Mouse (Mus musculus): ENCODE measurements around the gene Adnp. TPM values are rescaled to one million over a fixed set of nuclear protein-coding genes. Genes with fewer than 3 reads are reported as not detected.
"Not testable (repeated sequence)": the region's sequence is repeated elsewhere in the genome, so short reads cannot be mapped to it uniquely, and the experiment has no call there.

The Adnp gene
- polyA plus RNA-seq, 1 experiment from 2014 or later, result 10.9 TPM

DNA sequence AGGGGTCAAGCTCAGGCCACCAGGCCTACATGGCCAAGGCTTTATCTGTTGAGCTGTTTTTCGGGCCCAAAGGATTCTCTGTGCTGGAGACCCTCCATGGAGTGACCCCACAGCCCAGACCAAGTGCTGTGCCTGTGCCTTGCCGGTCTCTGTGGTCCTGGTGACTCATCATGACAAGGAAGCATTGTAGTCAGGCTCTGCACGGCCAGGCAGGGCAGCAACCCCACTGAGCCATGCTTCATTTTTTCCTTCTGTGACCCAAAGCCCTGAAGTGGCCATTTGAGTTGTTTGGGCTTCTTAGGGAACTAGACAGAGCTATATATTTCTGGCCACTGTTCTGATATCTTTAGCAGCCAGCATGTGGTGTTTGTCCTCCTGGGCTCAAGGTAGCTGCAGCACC, 39.1 kb downstream of the Adnp start:
- WGBS, result 40% methylated on average over 3 of the region's 3 CpGs
- Histone ChIP-seq H3K27ac (no peak overlapping the region), H3K4me1 (peaks cover 37% of the 10 kb centered on the region), H3K36me3 (no peaks in the 10 kb centered on the region), H3K27me3 (no peaks in the 10 kb centered on the region), H3K9me3 (no peaks in the 10 kb centered on the region), H3K4me3 (no peak overlapping the region), H3K9ac (no peak overlapping the region), H3K4me2 (replicated peaks) (no peak overlapping the region)
- ATAC-seq (ENCODE audit: insufficient number of reproducible peaks, insufficient read depth, low FRiP score, low TSS enrichment), result no peak

DNA sequence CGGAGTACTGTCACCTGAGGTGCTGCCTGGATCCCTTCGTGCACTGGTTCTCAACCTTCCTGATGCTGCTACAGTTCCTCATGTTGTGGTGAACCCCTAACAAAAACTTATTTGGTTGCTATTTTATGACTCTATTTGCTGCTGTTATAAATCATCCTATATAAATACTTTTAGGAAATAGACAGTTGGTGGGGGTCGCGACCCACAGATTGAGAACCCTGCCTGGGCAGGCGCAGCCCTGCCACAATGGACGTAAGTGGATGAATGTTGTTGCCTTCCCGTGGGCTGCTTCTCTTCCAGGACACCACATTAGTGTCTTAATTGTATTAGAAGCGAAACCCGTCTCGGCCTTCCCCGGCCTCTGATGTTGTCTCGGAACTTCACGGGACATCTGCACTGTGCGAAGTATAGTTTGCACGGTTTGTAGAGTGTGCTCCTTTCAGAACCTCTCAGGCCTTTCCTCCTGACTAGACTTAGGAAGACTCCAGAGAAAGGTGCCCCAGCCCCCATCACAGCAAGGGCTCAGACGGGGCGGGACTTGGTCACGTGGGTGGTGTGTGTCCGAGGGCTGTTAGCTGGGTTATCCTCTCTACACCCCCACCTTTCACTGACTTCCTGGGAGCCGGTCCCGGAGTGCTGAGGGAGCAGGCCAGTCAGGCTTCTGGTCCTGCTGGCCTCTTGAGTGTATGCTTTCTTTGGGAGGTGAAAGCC, 40.0 kb downstream of the Adnp start:
- H3K4me1 ChIP-seq, result peaks cover 42% of the 10 kb centered on the region
- WGBS, result 49% methylated on average over 21 of the region's 21 CpGs

DNA sequence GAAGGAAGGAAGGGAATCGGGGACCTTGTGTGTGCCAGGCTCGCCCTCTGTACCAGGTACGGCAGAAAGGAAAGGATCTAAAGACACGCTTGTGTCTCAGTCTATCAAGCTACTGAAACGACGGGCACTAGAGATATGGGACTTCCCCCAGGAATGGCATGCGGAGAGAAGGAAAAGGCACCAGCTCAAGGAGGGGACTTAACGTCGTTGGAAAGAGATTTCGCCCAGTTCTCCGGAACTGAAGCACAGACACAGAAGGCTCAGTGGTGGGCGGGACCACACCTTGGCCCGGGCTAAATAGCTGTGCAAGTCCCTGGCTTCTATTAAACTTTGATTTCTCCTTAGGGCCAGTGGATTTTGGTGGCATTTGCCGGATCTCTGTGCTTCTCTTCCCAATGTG, 44.9 kb downstream of the Adnp start:
- H3K36me3 ChIP-seq, result no peaks in the 10 kb centered on the region
- peak overlapping the region; percentile 50 for H3K4me2 ChIP-seq (replicated peaks)
- ATAC-seq (ENCODE audit: insufficient number of reproducible peaks, insufficient read depth, low FRiP score, low TSS enrichment), result no peak
- H3K4me1 ChIP-seq, result peaks cover 31% of the 10 kb centered on the region
- H3K4me3 ChIP-seq, result peak overlapping the region; percentile 25
- 0 out of 2 replicates have a peak, but pooled peaks cover 3% of the 10 kb centered on the region for H3K27me3 ChIP-seq
- peak overlapping the region; percentile 48; the same call in 1 of the 2 replicates for H3K9ac ChIP-seq
- 0 out of 2 replicates have a peak overlapping the region, but pooled peaks have one; percentile 63 for H3K27ac ChIP-seq
- H3K9me3 ChIP-seq, result no peaks in the 10 kb centered on the region
- WGBS, result 5% methylated on average over 14 of the region's 14 CpGs

More for the DNA sequence above, 40.0 kb downstream of the Adnp start:
- Histone ChIP-seq H3K27ac (no peak overlapping the region), H3K36me3 (no peaks in the 10 kb centered on the region), H3K4me3 (no peak overlapping the region), H3K9me3 (no peaks in the 10 kb centered on the region), H3K9ac (no peak overlapping the region), H3K4me2 (replicated peaks) (no peak overlapping the region), H3K27me3 (no peaks in the 10 kb centered on the region)
- ATAC-seq (ENCODE audit: insufficient number of reproducible peaks, insufficient read depth, low FRiP score, low TSS enrichment), result no peak

DNA sequence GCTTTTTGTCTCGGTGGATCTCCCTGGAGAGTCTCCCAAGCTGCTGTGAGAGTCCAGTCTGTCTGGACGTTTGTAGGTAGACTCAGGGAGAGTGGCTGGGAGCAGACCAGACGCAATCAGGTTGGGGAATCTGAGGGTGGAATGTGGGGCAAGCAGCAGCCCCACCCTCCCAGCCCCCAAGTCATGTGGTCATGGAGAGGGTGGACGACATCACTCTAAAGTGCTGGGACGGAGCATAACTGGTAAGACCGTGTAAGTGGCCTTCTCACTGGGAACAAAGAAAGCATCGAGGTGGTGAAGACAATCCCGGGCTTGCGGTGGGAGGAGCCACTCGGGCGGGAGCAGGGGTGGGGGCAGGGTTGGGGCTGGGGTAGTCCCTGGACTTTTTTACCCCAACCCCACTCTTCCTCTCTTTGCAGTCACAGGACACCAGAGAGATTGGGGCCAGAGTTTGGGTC, 45.4 kb downstream of the Adnp start:
- H3K9me3 ChIP-seq, result no peaks in the 10 kb centered on the region
- under 1% methylated on average over 9 of the region's 11 CpGs for WGBS
- H3K4me3 ChIP-seq, result peak overlapping the region; percentile 25
- H3K27me3 ChIP-seq, result 0 out of 2 replicates have a peak, but pooled peaks cover 3% of the 10 kb centered on the region
- ATAC-seq (ENCODE audit: insufficient number of reproducible peaks, insufficient read depth, low FRiP score, low TSS enrichment), result no peak
- peaks cover 28% of the 10 kb centered on the region for H3K4me1 ChIP-seq
- no peaks in the 10 kb centered on the region for H3K36me3 ChIP-seq
- peak overlapping the region; percentile 48; the same call in 1 of the 2 replicates for H3K9ac ChIP-seq
- peak overlapping the region; percentile 50 for H3K4me2 ChIP-seq (replicated peaks)
- peak overlapping the region; percentile 63; the same call in 1 of the 2 replicates for H3K27ac ChIP-seq

DNA sequence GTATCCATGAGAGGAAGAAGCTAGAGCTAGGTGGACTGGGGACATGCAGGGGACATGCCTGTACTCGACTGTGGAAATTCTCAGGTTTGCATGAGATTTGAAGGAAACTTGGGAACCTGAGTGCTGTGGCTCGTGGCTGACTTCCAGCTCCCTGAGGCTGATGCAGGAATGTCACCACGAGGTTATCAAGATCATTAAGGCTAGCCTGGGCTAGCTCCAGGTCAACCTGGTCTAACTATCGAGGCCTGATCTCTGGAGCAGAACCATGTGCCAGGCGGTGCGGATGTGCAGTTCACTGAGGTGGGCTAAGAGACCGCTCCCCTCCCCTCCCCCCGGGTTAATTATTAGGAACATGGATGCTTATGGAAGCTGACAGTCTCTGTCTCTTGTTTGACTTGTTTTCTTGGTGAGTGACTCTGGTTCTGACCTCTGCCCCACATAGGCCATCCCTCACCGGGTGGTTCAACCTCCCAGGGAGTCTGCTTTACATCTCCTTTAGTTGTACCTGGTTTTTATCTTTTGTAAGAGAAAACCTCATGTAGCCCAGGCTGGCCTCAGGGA, 46.5 kb downstream of the Adnp start:
- WGBS, result 81% methylated on average over 9 of the region's 9 CpGs
- Histone ChIP-seq H3K9ac (no peak overlapping the region), H3K4me3 (no peak overlapping the region), H3K27ac (no peak overlapping the region), H3K4me2 (replicated peaks) (no peak overlapping the region), H3K27me3 (0 out of 2 replicates have a peak, but pooled peaks cover 3% of the 10 kb centered on the region), H3K4me1 (peaks cover 28% of the 10 kb centered on the region), H3K9me3 (no peaks in the 10 kb centered on the region), H3K36me3 (no peaks in the 10 kb centered on the region)
- no peak for ATAC-seq (ENCODE audit: insufficient number of reproducible peaks, insufficient read depth, low FRiP score, low TSS enrichment)

DNA sequence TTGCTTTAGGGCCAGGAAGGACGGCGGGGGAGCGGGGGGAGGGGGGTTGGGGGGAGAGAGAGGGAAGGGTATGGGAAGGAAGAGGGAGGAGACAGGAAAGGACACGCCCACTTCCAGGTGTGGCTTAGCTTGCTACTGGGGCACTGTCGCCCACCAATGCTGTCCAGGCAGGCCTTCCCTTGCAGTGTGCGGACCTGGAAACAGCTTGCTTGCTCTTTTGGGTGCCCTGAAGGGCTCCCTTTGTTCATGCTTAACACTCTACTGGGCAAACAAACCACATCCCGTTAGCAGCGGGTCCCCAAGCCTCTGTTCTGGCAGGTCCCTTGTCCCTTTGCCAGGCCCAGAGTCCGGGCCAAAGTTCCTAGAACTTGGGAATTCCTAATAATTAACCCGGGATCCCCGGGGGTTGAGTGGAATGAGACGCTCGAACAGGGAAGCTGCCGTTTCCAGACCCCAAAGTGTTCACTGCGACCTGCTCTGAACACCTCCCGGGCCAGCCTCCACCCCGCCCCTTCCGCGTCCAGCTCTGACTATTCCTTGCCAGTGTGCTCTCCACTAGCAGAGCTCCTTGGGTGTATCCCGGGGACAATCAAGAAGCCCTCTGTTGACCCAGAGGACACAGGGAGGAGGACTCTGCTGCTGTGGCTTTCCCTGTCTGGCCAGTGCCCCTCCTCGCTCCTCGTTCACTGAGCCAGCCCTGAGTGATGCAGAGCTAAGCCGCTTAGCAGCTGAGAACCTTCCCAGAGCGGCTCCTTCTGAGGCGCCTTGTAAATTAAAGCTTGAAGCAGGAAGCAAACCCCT, 47.8 kb downstream of the Adnp start:
- peak overlapping the region; percentile 51 for H3K4me2 ChIP-seq (replicated peaks)
- H3K27ac ChIP-seq, result peak overlapping the region; percentile 69
- H3K27me3 ChIP-seq, result 0 out of 2 replicates have a peak, but pooled peaks cover 3% of the 10 kb centered on the region
- WGBS, result 3% methylated on average over 25 of the region's 25 CpGs
- peak overlapping the region; percentile 45 for H3K9ac ChIP-seq
- peak overlapping the region; percentile 15; the same call in 1 of the 2 replicates for H3K4me3 ChIP-seq
- peaks cover 41% of the 10 kb centered on the region for H3K4me1 ChIP-seq
- ATAC-seq (ENCODE audit: insufficient number of reproducible peaks, insufficient read depth, low FRiP score, low TSS enrichment), result peak; percentile 49; the same call in 1 of the 2 replicates
- no peaks in the 10 kb centered on the region for H3K9me3 ChIP-seq
- no peaks in the 10 kb centered on the region for H3K36me3 ChIP-seq

DNA sequence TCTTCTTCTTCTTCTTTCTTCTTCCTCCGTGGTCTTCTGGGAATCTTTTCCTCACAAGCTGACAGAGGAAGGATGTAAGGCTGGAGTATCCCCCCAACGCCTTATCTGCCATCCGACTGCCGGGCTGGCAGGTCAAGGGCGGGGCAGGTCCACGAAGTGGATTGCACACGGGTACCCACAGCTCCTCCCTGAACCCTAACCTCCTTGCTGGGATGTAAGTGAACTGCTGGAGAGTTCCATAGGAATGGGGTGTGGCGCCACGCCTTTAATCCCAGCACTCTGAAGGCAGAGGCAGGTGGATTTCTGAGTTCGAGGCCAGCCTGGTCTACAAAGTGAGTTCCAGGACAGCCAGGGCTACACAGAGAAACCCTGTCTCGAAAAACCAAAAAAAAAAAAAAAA, 48.9 kb downstream of the Adnp start:
- not testable (repeated sequence) for H3K4me3 ChIP-seq; H3K9ac ChIP-seq; H3K4me2 ChIP-seq (replicated peaks); H3K27ac ChIP-seq; ATAC-seq (ENCODE audit: insufficient number of reproducible peaks, insufficient read depth, low FRiP score, low TSS enrichment); H3K36me3 ChIP-seq; H3K27me3 ChIP-seq; H3K9me3 ChIP-seq
- WGBS, result 52% methylated on average over 10 of the region's 11 CpGs
- H3K4me1 ChIP-seq, result peaks cover 42% of the 10 kb centered on the region

DNA sequence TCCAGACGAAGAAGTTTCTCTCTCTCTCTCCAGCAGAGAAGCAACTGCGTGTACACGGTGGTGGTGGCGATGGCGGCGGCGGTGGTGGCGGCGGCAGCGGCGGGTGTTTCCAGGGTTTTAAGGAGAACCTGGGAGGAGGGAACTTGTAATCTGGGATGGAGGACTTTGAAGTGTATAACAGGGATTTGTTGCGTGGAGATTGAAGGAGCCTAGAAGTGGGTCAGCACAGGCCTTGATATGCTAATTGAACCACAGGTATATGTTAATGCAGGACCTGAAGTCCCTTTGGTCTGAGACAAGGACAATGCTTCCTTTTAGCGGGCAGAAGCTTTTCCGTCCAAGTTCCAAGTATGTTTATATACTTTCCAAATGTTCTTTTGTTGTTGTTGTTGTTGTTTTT, 50.6 kb downstream of the Adnp start:
- 40% methylated on average over 14 of the region's 14 CpGs for WGBS

DNA sequence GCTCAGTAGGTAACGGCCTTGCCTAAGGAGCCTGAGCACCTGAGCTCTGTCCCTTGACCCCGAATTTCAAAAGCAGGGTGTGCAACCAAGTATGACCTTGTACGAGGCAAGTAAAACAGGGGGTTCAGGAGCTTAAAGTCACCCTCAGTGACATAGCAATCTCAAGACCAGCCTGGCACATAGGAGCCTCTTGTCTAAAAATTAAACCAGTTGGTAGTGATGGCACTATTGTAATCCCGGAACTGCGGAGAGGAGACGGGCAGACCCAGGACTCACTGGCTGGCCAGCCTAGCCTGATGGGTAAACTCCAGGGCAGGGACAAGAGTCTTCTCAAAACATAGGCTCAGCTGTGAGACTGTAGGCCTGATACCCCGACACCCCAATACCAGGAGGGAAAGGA, 51.2 kb downstream of the Adnp start:
- H3K36me3 ChIP-seq, result no peaks in the 10 kb centered on the region
- no peak overlapping the region for H3K27ac ChIP-seq
- peaks cover 29% of the 10 kb centered on the region for H3K4me1 ChIP-seq
- H3K9ac ChIP-seq, result no peak overlapping the region
- no peak for ATAC-seq (ENCODE audit: insufficient number of reproducible peaks, insufficient read depth, low FRiP score, low TSS enrichment)
- no peak overlapping the region for H3K4me2 ChIP-seq (replicated peaks)
- WGBS, result 90% methylated on average over 7 of the region's 7 CpGs
- H3K9me3 ChIP-seq, result no peaks in the 10 kb centered on the region
- 0 out of 2 replicates have a peak, but pooled peaks cover 3% of the 10 kb centered on the region for H3K27me3 ChIP-seq
- no peak overlapping the region for H3K4me3 ChIP-seq

More for the DNA sequence above, 50.6 kb downstream of the Adnp start:
- H3K27ac ChIP-seq, result no peak overlapping the region
- H3K4me3 ChIP-seq, result no peak overlapping the region
- H3K4me2 ChIP-seq (replicated peaks), result no peak overlapping the region
- no peak overlapping the region for H3K9ac ChIP-seq
- no peaks in the 10 kb centered on the region for H3K9me3 ChIP-seq
- H3K27me3 ChIP-seq, result 0 out of 2 replicates have a peak, but pooled peaks cover 3% of the 10 kb centered on the region
- no peak for ATAC-seq (ENCODE audit: insufficient number of reproducible peaks, insufficient read depth, low FRiP score, low TSS enrichment)
- H3K36me3 ChIP-seq, result no peaks in the 10 kb centered on the region
- peaks cover 32% of the 10 kb centered on the region for H3K4me1 ChIP-seq

DNA sequence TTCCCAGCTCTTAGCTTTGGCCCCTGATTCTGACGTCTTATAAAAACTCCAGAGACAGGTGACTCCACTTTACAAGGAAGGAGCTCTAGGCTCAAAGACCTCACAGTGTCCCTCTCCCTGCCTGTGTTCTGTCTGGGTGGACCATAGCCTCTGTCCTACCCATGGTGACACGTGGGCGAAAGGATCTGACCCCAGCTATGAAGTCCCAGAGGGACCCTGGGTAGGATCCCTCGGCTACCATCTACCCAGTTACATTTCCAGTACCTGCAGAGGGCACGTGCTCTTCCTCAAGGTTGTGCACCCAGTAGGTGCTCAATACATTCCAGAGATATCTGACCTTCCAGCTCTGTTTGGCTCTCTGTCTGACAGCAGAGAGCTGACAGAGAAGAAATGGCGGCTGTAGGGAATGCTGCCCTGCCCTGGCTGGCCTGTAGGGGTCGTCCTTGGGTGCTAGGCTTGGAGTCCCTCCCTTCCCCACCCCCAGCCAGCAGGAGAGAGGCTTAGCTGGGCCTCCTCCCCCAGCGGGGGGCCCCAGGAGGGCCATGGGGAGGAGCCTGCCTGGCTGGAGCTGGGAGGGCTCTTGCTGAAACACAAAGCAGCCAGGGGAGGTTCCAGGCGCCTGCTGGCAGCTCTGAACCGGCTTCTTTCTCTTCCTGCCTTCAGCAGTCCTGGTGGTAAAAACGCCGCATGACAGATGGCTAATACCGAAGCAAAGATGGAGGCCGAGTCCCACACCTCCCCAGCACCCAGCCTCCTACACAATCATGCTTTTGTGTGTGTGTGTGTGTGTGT, 52.6 kb downstream of the Adnp start:
- Histone ChIP-seq H3K27me3 (no peaks in the 10 kb centered on the region), H3K9me3 (no peaks in the 10 kb centered on the region), H3K36me3 (no peaks in the 10 kb centered on the region), H3K4me2 (replicated peaks) (peak overlapping the region; percentile 29), H3K9ac (0 out of 2 replicates have a peak overlapping the region, but pooled peaks have one; percentile 3), H3K4me1 (peaks cover 24% of the 10 kb centered on the region), H3K4me3 (peak overlapping the region; percentile 15; the same call in 1 of the 2 replicates), H3K27ac (peak overlapping the region; percentile 77)
- 18% methylated on average over 14 of the region's 14 CpGs for WGBS
- ATAC-seq (ENCODE audit: insufficient number of reproducible peaks, insufficient read depth, low FRiP score, low TSS enrichment), result peak; percentile 79

DNA sequence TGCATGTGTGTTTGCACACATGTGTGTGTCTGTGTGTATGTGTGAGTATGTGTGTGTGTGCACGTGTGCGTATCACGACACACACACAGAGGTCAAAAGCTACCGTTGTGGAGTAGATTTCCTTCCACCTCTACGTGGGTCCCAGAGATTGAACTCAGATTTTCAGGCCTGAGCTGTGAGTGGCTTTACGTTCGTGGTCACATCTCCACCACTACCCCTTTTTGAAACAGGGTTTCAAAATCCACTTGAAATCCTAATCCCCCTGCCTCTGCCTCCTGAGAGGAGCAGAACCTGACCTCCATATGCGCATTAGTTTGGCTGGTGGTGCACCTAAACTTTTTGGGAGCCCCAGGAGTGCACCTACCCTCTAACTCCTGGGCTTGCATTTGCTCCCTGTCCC, 57.7 kb downstream of the Adnp start:
- Histone ChIP-seq H3K4me1 (peaks cover 9% of the 10 kb centered on the region), H3K36me3 (no peaks in the 10 kb centered on the region), H3K9ac (no peak overlapping the region), H3K27ac (no peak overlapping the region), H3K9me3 (no peaks in the 10 kb centered on the region), H3K4me2 (replicated peaks) (no peak overlapping the region), H3K4me3 (no peak overlapping the region), H3K27me3 (no peaks in the 10 kb centered on the region)
- ATAC-seq (ENCODE audit: insufficient number of reproducible peaks, insufficient read depth, low FRiP score, low TSS enrichment), result no peak
- 91% methylated on average over 8 of the region's 8 CpGs for WGBS

Measured in embryonic facial prominence, embryonic 12.5 days (tissue).